Mouse (Mus musculus) midbrain, embryonic 12.5 days (tissue): Measurements from ENCODE around the gene Tmc3. TPM values are rescaled to one million over a fixed set of nuclear protein-coding genes. Genes with fewer than 3 reads are reported as not detected.

Experiments
- ATAC-seq: fragments of 200-750 bp; cut with Nextera tagmentation; 2 replicates; pipeline ENCODE4 v1.8.0; 2017; ENCODE audit warnings: low read depth, moderate TSS enrichment, moderate library complexity; ENCODE audit not compliant: low FRiP score
- H3K27ac ChIP-seq: fragments of 300-500 bp; sonication (generic); replicated peaks from 2 replicates; pipeline ENCODE4 v1.5.1; 2016; ENCODE audit warnings: mild to moderate bottlenecking
- H3K27me3 ChIP-seq: fragments of 300-500 bp; sonication (generic); 2 replicates; pipeline ENCODE4 v1.6.1; 2016; ENCODE audit warnings: mild to moderate bottlenecking
- H3K36me3 ChIP-seq: fragments of 300-500 bp; sonication (generic); 2 replicates; pipeline ENCODE4 v1.6.1; 2016
- H3K4me1 ChIP-seq: fragments of 300-500 bp; sonication (generic); 2 replicates; pipeline ENCODE4 v1.6.1; 2016
- H3K4me2 ChIP-seq: fragments of 300-500 bp; sonication (generic); replicated peaks from 2 replicates; pipeline ENCODE4 v1.6.1; 2016; ENCODE audit warnings: mild to moderate bottlenecking, moderate library complexity
- H3K4me3 ChIP-seq: fragments of 300-500 bp; sonication (generic); 2 replicates; pipeline ENCODE4 v1.5.1; 2016; ENCODE audit warnings: mild to moderate bottlenecking
- H3K9ac ChIP-seq: fragments of 300-500 bp; sonication (generic); replicated peaks from 2 replicates; pipeline ENCODE4 v1.6.1; 2016; ENCODE audit warnings: mild to moderate bottlenecking, moderate library complexity
- H3K9me3 ChIP-seq: fragments of 300-500 bp; sonication (generic); 2 replicates; pipeline ENCODE4 v1.6.1; 2016; ENCODE audit warnings: mild to moderate bottlenecking
- WGBS: fragments of 180-500 bp; shearing (Covaris S2); methylation state at CpG from one replicate; pipeline ENCODE4 v1.1.7; 2016; 5-methylcytosine and 5-hydroxymethylcytosine counted together
- polyA plus RNA-seq: library from polyadenylated mRNA; unstranded; fragments of >200 nt; fragmentation: Nextera tagmentation; extraction: Ambion mirVana; gene quantifications from 2 replicates; pipeline ENCODE4 v1.2.1, GENCODE M21; 2016

Gene Tmc3
- 0.31 and 0.69 TPM in 2 replicates for polyA plus RNA-seq

DNA sequence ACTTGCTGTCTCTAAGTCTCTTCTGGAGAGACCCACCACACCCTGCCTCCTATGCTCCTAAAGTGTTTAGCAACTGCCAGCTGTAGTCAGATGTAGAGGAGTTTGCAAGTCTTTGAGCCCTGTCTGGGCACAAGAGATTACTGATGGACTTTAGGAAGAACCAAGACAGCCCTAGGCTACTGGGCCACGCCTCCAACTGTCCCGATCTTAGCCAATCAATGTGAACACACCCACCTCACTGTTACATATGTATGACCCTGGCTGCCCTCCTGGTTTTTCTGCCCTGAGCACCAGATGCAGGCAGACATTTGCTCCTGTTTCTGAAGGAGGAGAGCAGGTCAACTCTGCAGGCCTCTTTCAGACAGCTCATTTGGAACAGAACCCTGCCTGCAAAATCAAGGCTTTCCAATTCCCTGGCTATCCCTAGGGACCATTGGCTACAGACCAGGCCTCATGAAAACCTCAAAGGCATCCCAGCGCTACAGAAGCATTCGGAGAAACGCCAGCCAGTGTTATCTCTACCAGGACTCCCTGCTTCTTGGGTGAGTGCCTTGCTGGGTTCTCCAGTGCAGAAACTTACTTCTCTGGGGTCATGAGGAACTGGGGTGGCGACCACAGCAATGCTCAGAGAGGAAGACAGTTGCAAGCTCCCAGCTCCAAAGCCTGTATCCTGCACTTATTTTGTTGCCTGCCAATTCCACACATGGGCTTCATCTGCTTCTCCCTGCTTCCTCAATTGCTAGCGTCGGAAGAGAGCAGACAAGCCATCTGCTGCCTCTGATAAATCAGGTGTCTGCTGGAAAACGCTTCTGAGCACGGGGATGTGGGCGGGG, at the start of gene Tmc3:
Gene Tmc3, plus strand, starts transcription at position 289 of the 833 bp plus-strand sequence.
- WGBS = 54% methylated on average over 11 of the region's 11 CpGs
- H3K4me1 ChIP-seq = peaks cover 8% of the 10 kb centered on the region; the same call in 1 of the 2 replicates
- no peaks in the 10 kb centered on the region for H3K27me3 ChIP-seq
- H3K36me3 ChIP-seq = no peaks in the 10 kb centered on the region
- peak; percentile 49 for ATAC-seq
- H3K4me3 ChIP-seq = no peak within 1 kb of the TSS
- no peak within 1 kb of the TSS for H3K4me2 ChIP-seq
- no peak within 1 kb of the TSS for H3K9ac ChIP-seq
- H3K27ac ChIP-seq = no peak within 1 kb of the TSS
- no peaks in the 10 kb centered on the region for H3K9me3 ChIP-seq

DNA sequence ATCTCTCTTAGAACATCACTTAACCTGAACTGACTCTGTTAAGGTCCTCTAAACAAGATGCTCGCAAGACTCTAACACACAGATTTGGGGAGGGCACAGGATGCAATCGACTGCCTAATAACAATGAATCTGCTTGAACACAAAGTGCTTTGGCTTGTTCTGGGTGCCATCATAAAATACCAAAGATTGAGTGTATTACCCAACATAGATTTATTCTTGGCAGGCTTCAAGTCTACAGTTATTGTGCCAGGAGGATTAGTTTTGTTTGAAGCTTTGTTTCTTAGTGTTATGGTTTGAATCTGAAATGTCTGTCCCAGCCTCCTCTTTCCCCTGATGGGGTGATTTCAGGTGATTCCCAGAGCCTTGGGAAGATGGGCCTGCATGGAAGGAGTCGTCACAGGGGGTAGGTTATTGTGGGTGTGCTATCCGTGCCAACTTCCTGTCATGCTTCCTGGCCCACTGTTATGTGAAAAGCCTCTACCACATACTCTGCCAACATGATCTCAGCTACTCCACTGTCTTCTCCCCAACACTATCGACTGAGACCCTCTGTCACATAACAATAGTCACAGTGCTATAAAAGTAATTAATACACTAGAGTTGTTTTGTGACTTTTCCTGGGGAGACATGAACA, 43.1 kb upstream of the Tmc3 start:
- Histone ChIP-seq H3K36me3 (no peaks in the 10 kb centered on the region), H3K27ac (no peak overlapping the region), H3K4me3 (no peak overlapping the region), H3K9me3 (no peaks in the 10 kb centered on the region), H3K4me1 (no peaks in the 10 kb centered on the region), H3K4me2 (no peak overlapping the region), H3K27me3 (no peaks in the 10 kb centered on the region), H3K9ac (no peak overlapping the region)
- WGBS = 88% methylated on average over 5 of the region's 5 CpGs
- no peak for ATAC-seq

DNA sequence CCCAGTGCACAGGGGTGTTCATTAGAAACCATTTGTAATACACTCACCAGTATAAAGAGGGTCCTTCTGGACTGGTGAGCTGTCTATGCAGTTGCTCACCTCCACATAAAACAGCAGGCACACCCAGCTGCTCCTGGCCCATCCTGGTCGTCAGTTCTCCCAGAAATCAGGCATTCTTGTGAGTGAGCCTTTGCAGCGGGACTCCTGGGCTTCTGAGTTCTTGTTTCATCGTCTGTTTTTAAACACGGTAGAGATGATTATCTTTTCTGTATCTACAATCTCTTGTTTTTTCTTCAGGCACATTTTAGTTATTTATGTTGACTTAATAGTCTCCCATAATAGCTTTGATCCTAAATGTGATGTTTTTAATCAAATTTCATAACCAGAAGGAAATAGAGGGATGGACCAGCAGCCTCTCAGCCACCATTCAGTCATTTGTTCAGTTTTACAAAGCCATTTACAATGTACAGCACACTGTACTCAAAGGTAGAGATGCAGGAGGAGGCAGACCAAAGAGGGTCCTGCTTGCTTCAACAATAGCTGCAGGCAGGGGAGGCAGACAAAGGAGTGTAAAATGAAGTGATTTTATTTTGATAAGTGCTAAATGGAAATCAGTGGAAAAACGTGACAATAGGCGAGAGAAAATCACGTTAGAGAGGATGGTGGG, 35.9 kb upstream of the Tmc3 start:
- WGBS = 47% methylated on average over 7 of the region's 7 CpGs
- Histone ChIP-seq H3K4me3 (no peak overlapping the region), H3K27me3 (no peaks in the 10 kb centered on the region), H3K9me3 (no peaks in the 10 kb centered on the region), H3K27ac (peak overlapping the region; percentile 77), H3K36me3 (no peaks in the 10 kb centered on the region), H3K9ac (0 out of 2 replicates have a peak overlapping the region, but pooled peaks have one; percentile 34), H3K4me1 (peaks cover 16% of the 10 kb centered on the region), H3K4me2 (peak overlapping the region; percentile 27; the same call in 1 of the 2 replicates)
- peak; percentile 57 for ATAC-seq

DNA sequence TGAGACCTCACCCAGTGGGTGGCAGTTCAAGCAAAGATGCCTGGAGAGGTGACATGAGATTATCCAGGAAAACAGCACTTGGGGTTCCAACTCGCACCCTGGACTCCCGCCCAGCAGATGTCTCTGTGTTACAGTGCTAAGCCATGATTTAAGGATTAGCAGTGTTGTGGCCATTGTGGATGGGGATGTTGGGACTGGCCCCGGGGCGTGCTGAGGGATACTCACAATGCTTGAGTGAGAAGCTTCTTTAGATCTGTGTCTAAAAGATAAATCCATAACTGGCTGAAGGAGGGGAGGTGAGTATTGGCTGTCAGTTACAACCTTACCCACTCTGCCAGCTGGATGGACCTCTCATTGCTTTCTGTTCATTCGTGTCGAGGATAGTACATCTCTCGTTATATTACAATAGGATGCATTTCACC, 35.4 kb upstream of the Tmc3 start:
- no peaks in the 10 kb centered on the region for H3K27me3 ChIP-seq
- peak overlapping the region; percentile 77 for H3K27ac ChIP-seq
- no peak overlapping the region for H3K4me3 ChIP-seq
- H3K36me3 ChIP-seq = no peaks in the 10 kb centered on the region
- peak overlapping the region; percentile 27 for H3K4me2 ChIP-seq
- WGBS = 48% methylated on average over 7 of the region's 7 CpGs
- no peaks in the 10 kb centered on the region for H3K9me3 ChIP-seq
- ATAC-seq = peak; percentile 62
- H3K9ac ChIP-seq = peak overlapping the region; percentile 34; the same call in 1 of the 2 replicates
- peaks cover 16% of the 10 kb centered on the region for H3K4me1 ChIP-seq

DNA sequence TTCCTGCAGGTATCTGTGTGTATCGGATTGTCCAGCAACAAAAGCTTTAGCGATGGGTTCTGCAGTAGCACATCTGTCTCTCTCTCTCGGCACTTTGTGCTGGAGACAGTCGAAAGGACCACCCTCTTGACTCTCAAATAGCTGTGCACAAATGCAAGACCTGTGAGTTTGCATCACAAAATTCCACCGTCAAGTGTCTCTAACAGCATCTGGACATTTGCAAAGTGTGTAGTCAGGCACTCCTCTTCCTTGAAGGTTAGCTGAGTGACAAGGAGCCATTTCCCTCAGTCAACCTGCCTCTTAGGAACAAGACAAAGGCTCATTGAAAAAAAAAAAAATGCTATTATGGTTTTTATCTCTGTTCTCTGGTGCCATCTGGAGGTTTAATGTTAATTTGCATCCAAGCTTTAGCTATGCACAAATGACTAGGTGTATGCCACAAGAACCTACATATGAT, 34.7 kb upstream of the Tmc3 start:
- H3K9ac ChIP-seq = no peak overlapping the region

DNA sequence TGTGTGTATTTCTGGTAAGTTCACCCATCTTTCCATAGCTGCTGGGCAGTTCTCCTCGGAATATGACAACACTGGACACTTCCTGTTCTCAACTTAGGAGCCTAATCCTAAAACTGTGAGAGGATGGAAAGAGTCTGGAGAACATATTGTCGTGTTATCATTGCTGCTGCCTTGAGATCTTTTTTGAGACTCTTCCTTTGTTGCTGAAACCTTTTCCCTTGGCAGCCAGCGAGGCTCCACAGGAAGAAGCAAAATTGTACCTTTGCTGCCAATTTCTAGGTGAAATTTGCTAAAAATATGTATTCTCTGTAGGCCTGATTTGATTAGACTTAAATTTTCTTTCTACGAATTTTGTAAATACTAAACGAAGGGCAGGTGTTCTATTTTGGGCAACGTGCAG, 30.2 kb upstream of the Tmc3 start:
- H3K27me3 ChIP-seq = no peaks in the 10 kb centered on the region
- H3K27ac ChIP-seq = no peak overlapping the region
- WGBS = 89% methylated on average over 6 of the region's 6 CpGs
- peaks cover 10% of the 10 kb centered on the region; the same call in 1 of the 2 replicates for H3K4me1 ChIP-seq
- H3K9ac ChIP-seq = no peak overlapping the region
- ATAC-seq = no peak
- H3K9me3 ChIP-seq = no peaks in the 10 kb centered on the region
- H3K4me3 ChIP-seq = no peak overlapping the region
- no peak overlapping the region for H3K4me2 ChIP-seq
- H3K36me3 ChIP-seq = no peaks in the 10 kb centered on the region

More for the DNA sequence above, 34.7 kb upstream of the Tmc3 start:
- peak; percentile 65 for ATAC-seq
- Histone ChIP-seq H3K27ac (peak overlapping the region; percentile 77), H3K4me1 (peaks cover 16% of the 10 kb centered on the region), H3K36me3 (no peaks in the 10 kb centered on the region), H3K27me3 (no peaks in the 10 kb centered on the region), H3K4me2 (peak overlapping the region; percentile 27), H3K9me3 (no peaks in the 10 kb centered on the region), H3K4me3 (no peak overlapping the region)
- WGBS = 51% methylated on average over 5 of the region's 5 CpGs

DNA sequence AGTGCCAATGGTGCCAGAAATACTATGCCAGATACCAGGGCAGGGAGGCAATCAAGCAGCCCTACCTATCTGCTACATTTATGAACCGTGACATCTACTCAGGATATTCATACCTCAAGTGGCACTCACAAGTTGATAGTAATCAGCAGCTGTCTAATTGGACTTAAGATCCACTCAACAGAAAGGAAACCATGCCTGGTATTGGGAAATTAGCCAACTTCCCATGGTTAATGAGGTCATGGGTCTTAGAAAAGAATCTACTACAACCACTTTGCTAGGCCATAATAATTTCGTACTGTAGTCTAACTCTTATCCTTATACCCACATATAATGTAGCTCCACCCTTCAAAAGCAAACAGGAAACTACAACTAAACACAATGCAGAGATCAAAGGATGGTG, 28.2 kb upstream of the Tmc3 start:
- 87% methylated on average over 2 of the region's 2 CpGs for WGBS
- no peaks in the 10 kb centered on the region for H3K36me3 ChIP-seq

DNA sequence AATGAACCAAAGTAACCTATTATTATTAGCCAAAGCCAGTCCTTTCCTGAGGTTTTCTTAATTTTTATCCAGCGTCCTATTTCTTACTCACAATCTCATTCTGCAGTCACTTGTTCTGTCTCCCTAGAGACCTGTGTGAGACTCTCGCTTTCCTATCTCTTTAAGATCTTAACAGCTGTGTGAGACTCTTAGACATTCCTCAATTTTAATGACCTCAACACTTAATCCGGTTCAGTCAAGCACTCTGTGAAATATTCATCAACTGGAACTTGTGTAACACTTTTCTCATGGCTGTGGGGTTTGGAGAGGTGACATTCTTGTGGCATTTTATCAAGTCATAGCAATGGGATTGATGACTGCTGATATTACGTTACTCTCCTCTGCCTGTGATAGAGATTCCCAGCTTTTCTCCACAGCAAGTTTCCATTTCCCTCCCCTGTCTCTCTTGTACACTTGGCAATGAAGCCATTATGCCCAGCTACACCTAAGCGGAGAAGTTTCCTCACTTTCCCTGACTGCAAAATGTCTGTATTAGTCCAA, 25.9 kb upstream of the Tmc3 start:
- no peaks in the 10 kb centered on the region for H3K27me3 ChIP-seq
- H3K36me3 ChIP-seq = no peaks in the 10 kb centered on the region
- H3K4me1 ChIP-seq = peaks cover 10% of the 10 kb centered on the region
- no peaks in the 10 kb centered on the region for H3K9me3 ChIP-seq
- H3K9ac ChIP-seq = no peak overlapping the region
- H3K27ac ChIP-seq = no peak overlapping the region
- H3K4me3 ChIP-seq = no peak overlapping the region
- H3K4me2 ChIP-seq = no peak overlapping the region
- WGBS = 58% methylated on average over 5 of the region's 5 CpGs
- ATAC-seq = no peak

More for the DNA sequence above, 28.2 kb upstream of the Tmc3 start:
- Histone ChIP-seq H3K27ac (no peak overlapping the region), H3K4me2 (no peak overlapping the region), H3K4me1 (peaks cover 5% of the 10 kb centered on the region; the same call in 1 of the 2 replicates), H3K9ac (no peak overlapping the region), H3K4me3 (no peak overlapping the region), H3K9me3 (no peaks in the 10 kb centered on the region), H3K27me3 (no peaks in the 10 kb centered on the region)
- no peak for ATAC-seq

DNA sequence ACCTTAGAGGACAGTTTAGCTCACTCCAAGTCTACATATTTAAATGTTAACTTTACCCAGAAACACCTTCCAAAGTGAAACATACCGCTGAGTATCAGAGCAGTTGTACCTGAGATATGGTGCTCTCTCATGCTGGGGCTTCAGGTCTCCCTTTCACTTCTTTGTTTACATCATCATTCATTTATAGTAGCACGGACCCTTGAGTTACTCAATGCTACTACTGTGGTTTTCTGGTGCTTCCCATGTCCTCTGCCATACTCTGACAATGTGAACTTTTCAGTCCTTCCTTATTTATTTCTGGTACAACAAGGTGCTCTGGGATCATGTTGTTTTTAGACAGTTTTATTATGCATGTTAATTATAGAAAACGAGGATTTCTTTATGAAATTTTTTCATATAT, 25.2 kb upstream of the Tmc3 start:
- no peak overlapping the region for H3K4me3 ChIP-seq
- no peaks in the 10 kb centered on the region for H3K27me3 ChIP-seq
- WGBS = 88% methylated on average over 3 of the region's 3 CpGs
- ATAC-seq = no peak
- peaks cover 10% of the 10 kb centered on the region for H3K4me1 ChIP-seq
- H3K9ac ChIP-seq = no peak overlapping the region
- no peaks in the 10 kb centered on the region for H3K9me3 ChIP-seq
- H3K27ac ChIP-seq = no peak overlapping the region
- H3K36me3 ChIP-seq = no peaks in the 10 kb centered on the region
- no peak overlapping the region for H3K4me2 ChIP-seq

DNA sequence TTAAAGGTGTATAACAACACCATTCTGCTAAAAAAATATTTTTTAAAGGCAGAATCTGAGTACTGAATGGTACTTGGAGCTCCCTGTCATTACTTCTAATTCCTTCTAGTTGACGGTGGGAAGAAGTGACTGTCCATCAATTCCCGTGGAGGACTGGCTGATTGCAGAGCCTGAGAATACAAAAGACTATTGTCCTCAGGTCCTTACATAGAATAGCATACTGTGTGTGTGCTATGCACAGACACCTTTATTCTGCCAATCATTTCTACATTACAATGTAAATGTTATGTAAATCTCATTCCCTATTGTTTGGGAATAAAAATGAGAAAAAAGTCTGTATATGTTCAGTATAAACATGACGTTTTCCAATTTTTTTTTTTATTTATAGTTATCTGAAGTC, 22.9 kb upstream of the Tmc3 start:
- ATAC-seq = peak; percentile 86
- Histone ChIP-seq H3K27ac (no peak overlapping the region), H3K36me3 (no peaks in the 10 kb centered on the region), H3K9me3 (no peaks in the 10 kb centered on the region), H3K9ac (no peak overlapping the region), H3K4me1 (peaks cover 10% of the 10 kb centered on the region), H3K4me2 (no peak overlapping the region), H3K4me3 (no peak overlapping the region), H3K27me3 (no peaks in the 10 kb centered on the region)
- WGBS = 19% methylated on average over 3 of the region's 3 CpGs

DNA sequence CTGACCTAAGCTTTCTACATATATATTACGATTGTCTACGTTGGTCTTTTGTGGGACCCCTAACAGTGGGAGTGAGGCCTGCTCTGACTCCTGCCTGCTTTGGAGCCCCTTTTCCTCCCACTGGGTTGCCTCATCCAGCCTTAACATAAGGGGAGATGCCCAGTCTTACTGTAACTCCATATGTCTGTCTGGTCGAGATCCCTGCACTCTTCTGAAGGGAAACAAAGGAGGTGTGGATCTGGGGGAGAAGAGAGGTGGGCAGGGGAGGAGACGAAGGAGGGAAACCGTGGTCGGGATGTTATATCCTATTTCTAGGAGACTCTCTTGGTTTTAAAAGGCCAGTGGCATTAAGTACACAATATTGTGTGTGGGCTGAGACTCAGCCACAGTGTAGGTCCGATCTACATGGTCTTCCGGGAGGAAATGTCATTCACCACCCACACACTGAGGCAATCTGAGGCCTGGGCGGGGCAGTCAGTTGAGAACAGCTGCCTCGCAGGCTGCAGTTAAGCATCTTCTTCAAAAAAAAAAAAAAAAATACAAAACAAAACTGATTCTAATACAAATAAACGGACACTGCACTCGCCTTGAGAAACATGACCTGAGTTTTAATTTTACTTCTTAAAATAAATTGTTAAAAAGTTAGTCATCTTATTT, 20.0 kb upstream of the Tmc3 start:
- no peak for ATAC-seq
- no peak overlapping the region for H3K4me2 ChIP-seq
- H3K27me3 ChIP-seq = no peaks in the 10 kb centered on the region
- H3K9me3 ChIP-seq = no peaks in the 10 kb centered on the region
- no peak overlapping the region for H3K4me3 ChIP-seq
- peaks cover 6% of the 10 kb centered on the region for H3K4me1 ChIP-seq
- no peak overlapping the region for H3K9ac ChIP-seq
- no peak overlapping the region for H3K27ac ChIP-seq
- H3K36me3 ChIP-seq = no peaks in the 10 kb centered on the region
- 78% methylated on average over 12 of the region's 12 CpGs for WGBS
